Mouse (Mus musculus): ENCODE measurements at regions not wholly inside any gene's neighbourhood (a gene's known extent, or its start where the extent isn't known, plus 50 kb on each side); places are given as distances from the start of the nearest gene placed in this dataset.
A peak's percentile ranks its signal among the peaks of the same experiment; 100 is the strongest.
"Not testable (repeated sequence)": the region's sequence is repeated elsewhere in the genome, so short reads cannot be mapped to it uniquely, and the experiment has no call there.

- no peak for DNase-seq (ENCODE audit: low spot score)
These were observed 498.6 kb upstream of the Acvr2a start for GRCm38 (mm10) chr2:48315306-48315705.

DNA sequence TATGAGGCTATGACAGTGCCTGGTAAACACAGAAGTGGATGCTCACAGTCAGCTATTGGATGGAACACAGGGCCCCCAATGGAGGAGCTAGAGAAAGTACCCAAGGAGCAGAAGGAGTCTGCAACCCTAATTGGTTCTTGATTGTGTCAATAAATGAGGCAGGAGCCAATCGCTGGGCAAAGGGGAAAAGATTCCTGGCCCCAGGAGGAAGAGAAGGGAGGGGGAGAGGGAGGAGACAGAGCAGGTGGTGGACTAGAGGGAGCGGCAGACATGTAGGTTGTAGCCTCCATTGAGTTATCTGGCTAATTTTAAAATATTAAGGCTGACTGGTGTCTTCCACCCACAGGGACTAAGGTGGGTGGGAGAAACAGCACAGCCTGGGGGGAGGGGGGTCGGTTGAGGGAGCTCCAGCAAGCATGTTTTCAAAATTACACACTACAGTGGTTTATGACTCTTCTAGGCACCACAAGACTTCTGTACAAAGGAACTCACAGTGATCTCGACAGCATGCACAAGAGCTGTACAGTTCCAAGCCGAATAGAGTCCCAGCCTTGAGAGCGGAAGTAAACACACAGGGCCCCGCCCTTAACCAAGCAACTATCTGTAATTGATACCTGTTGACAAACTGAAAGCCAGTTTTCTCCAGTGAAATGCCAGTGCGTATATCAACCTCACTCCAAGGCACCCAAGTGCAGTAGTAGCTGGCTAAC, 497.6 kb upstream of the Acvr2a start:
- DNase-seq (ENCODE audit: low spot score), result no peak

- peak; percentile 11 for DNase-seq (ENCODE audit: low spot score)
These were observed 496.1 kb upstream of the Acvr2a start for GRCm38 (mm10) chr2:48317821-48318220.

DNA sequence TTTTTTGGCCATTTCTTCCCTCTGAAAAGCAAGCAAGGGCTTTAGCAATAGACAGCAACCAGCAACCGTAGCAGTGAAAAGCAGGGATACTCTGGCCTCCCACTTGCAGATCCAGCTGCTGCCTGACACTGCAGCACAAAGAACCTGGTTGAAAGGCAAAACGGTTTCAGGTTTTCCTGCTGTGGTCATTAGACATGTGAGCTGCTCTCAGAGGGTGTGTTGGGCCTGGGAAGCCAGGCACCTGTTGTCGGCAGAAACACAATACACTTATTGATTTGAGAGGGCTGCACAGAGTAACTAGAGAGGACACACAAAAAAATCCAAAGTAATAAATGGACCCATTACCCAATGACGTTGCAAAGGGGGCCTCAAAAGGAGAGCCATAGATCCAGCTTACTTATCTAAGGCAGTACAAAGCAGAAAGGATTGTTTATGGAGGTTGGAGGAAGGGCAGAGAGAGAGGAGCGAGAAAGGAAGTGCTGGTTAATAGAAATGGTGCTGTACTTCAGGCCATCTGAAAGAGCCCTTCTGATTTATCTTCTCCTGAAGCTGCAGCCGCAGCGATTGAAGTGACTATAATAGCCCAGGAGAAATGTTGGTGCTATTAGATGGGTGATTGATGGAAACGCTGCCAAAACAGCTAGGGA, 495.4 kb upstream of the Acvr2a start:
- peak; percentile 27 for DNase-seq (ENCODE audit: low spot score)

- no peak for DNase-seq (ENCODE audit: low spot score)
These were observed 492.4 kb upstream of the Acvr2a start for GRCm38 (mm10) chr2:48321471-48321870.

DNA sequence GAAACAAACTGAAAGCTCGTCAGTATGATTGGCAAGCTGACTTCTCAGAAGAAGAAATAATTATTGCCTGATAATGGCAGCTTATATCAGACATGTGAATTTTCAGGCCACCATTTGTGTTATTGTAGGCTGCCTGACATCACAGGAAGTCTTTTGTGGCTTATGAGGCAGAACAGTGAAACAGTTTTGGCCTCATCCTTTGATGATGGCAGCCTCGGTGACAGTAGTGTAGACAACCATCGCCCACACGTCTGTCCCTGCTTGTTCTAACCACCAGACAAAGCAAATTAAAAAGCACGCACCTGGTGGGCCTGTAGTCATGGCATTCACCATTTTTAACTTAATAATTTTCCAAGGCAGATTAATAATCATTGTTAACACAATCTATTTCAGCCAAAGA, 491.6 kb upstream of the Acvr2a start:
- DNase-seq (ENCODE audit: low spot score), result no peak

GRCm38 (mm10) chr2:48328204-48328603, 485.7 kb upstream of the Acvr2a start:
- no peak for DNase-seq (ENCODE audit: low spot score)

DNA sequence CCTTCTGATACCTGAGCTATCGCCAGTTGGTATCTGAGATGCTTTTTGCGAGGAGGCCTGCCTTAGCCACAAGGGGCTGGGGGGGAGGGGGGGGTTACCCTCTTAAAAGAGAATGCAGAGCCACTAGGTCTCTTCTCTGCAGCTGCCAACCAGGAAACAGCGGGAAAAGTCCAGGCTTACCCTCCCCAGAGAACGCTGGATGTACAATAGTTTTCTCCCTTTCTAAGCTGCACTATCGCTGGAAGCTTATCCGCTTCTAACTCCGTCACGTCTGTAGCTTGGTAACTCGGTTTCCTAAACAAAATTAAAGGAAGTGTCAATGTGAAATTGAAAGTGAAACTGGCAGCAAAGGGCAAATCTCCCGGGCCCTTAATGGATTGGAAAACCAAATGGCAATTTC, 481.1 kb upstream of the Acvr2a start:
- DNase-seq (ENCODE audit: low spot score), result peak; percentile 15

DNA sequence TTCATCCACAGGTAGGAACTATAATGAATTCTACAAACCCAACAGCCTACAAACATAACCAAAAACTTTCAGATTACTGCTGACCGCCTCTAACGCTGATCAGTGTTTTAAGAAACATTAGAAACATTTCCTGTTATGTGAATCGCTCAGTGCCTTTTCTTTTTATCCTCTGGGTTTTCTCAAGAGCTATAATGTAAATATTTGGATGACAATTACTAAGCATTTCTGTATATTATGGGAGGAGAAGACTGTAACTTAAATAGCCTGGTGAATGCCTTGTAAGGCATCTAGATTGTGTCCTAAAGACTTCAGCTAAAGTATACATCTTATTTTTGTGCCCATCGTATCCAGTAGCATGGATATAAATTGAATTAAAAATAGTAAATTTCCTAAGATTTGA, 465.9 kb upstream of the Acvr2a start:
- DNase-seq (ENCODE audit: low spot score), result no peak

GRCm38 (mm10) chr2:48349794-48350193, 464.1 kb upstream of the Acvr2a start:
- no peak for DNase-seq (ENCODE audit: low spot score)

- no peak for DNase-seq (ENCODE audit: low spot score)
These were observed 463.7 kb upstream of the Acvr2a start for GRCm38 (mm10) chr2:48350206-48350605.

DNA sequence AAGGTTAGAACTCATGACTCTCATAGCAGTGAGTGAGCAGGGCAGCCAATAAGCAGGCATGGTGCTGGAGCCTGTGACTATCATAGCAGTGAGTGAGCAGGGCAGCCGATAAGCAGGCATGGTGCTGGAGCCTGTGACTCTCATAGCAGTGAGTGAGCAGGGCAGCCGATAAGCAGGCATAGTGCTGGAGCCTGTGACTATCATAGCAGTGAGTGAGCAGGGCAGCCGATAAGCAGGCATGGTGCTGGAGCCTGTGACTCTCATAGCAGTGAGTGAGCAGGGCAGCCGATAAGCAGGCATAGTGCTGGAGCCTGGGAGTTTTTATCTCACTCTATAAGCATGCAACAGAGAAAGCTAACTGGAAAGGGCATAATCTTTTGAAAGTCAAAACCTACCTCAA, 442.3 kb upstream of the Acvr2a start:
- not testable (repeated sequence) for DNase-seq (ENCODE audit: low spot score)

- DNase-seq (ENCODE audit: low spot score), result no peak
These were observed 440.8 kb upstream of the Acvr2a start for GRCm38 (mm10) chr2:48373086-48373485.

- no peak for DNase-seq (ENCODE audit: low spot score)
These were observed 439.6 kb upstream of the Acvr2a start for GRCm38 (mm10) chr2:48374302-48374701.

GRCm38 (mm10) chr2:48378160-48378559, 435.7 kb upstream of the Acvr2a start:
- no peak for DNase-seq (ENCODE audit: low spot score)

DNA sequence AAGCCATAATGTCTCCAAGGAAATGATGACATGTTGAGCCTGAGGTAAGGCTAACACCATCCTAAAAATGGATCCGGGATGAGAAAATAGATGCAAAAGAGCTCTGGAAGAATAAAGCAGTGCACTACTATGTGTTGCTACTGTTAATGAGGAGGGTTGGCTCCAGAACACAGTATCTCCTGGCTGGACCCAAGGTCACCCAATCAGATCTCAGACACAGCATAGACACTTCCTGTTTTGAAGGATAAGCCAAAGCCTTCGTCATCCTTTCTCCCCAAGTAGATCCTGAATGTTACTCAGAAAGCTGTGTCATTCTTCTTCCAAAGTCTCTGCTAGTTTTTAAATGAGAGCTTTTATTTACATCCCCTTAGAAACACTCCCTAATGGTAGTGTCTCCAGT, 435.2 kb upstream of the Acvr2a start:
- DNase-seq (ENCODE audit: low spot score), result no peak

- DNase-seq (ENCODE audit: low spot score), result no peak
These were observed 433.8 kb upstream of the Acvr2a start for GRCm38 (mm10) chr2:48380140-48380539.

GRCm38 (mm10) chr2:48380786-48381185, 433.1 kb upstream of the Acvr2a start:
- DNase-seq (ENCODE audit: low spot score), result no peak

DNA sequence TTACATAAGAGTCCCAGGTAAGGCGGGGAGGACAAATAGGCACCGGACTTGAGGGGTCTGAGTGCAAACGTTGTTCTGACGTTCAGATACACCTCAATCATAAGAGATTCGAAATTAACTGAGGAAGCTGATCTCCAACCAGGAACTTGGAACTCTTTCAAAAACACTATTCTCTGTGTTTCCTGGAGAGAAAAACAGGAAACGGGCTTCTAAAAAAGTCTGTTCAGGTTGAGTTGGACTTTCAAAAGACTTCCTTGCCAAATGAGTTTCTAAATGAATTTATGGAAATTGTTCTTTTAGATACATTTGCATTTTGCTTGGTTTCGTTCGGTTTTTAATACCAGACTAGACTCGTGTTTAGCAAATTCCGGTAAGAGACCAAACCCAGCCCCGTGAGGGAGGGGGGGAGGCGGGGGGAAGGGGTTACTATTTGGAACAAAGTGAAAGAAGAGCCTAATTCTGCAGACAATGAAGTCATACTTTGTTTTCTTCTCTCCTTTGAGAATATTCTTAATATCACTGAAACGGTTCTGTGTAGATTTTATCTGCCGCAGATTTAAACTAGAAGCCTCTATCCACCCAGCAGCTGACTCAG, 432.3 kb upstream of the Acvr2a start:
- no peak for DNase-seq (ENCODE audit: low spot score)

- no peak for DNase-seq (ENCODE audit: low spot score)
These were observed 415.4 kb upstream of the Acvr2a start for GRCm38 (mm10) chr2:48398504-48398903.

GRCm38 (mm10) chr2:48399191-48399590, 414.7 kb upstream of the Acvr2a start:
- no peak for DNase-seq (ENCODE audit: low spot score)

DNA sequence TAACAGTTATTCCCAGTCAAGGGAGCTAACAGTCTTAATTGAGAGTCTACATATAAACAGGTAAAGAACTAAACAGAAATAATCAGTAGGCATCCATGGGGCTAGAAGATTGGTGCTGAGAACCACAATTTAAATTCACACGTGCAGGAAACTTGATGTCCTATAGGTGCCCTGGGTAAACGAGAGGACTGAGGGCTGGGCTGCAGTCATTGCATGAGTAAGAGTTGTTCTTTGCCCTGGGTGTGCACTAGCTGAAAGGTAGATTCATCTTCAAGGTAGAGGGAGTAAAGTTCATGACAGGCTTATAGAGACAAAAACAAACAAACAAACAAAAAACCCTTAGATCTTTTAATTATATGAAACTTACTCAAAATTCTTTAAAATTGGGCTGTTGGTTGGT, 411.1 kb upstream of the Acvr2a start:
- DNase-seq (ENCODE audit: low spot score), result no peak

GRCm38 (mm10) chr2:48404460-48404859, 409.4 kb upstream of the Acvr2a start:
- DNase-seq (ENCODE audit: low spot score), result no peak

- DNase-seq (ENCODE audit: low spot score), result no peak
These were observed 406.0 kb upstream of the Acvr2a start for GRCm38 (mm10) chr2:48407876-48408275.
